Mouse (Mus musculus): Measurements from ENCODE around the gene Asic2.
"Not testable (repeated sequence)": the region's sequence is repeated elsewhere in the genome, so short reads cannot be mapped to it uniquely, and the experiment has no call there.

Asic2 gene

GRCm38 (mm10) chr11:81454111-81454510 is 514.1 kb downstream of the Asic2 start:
- no peak for DNase-seq (ENCODE audit: low spot score in 2 of 2)

DNA sequence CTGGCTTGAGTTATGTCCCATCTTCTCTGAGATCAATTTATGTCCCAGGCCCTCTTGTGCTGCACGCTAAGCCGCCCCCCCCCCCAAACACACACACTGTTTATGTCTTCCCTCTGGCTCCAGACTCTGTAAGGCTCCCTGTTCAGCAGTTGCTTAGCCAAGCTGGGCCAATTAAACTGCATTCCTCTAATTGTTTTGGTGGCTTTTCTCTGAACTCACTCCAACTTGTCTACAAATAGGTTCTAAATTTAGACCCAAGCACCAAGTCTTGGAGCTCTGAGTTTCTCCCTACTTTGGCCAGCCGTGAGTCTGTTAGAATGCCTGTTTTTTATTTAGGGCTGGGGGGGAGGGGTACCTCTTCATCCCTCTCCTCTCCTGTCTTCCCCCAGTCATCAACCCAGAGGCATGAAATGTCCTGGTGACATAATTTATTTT is 519.0 kb downstream of the Asic2 start:
- no peak for DNase-seq (ENCODE audit: low spot score in 2 of 2)

GRCm38 (mm10) chr11:81446347-81446746 is 521.9 kb downstream of the Asic2 start:
- no peak for DNase-seq (ENCODE audit: low spot score in 2 of 2)

- DNase-seq (ENCODE audit: low spot score in 2 of 2): no peak
Observed at GRCm38 (mm10) chr11:81426857-81427256, 541.4 kb downstream of the Asic2 start.

GRCm38 (mm10) chr11:81419112-81419511 is 549.1 kb downstream of the Asic2 start:
- no peak for DNase-seq (ENCODE audit: low spot score in 2 of 2)

- DNase-seq (ENCODE audit: low spot score in 2 of 2): no peak
Observed at GRCm38 (mm10) chr11:81418027-81418426, 550.2 kb downstream of the Asic2 start.

DNA sequence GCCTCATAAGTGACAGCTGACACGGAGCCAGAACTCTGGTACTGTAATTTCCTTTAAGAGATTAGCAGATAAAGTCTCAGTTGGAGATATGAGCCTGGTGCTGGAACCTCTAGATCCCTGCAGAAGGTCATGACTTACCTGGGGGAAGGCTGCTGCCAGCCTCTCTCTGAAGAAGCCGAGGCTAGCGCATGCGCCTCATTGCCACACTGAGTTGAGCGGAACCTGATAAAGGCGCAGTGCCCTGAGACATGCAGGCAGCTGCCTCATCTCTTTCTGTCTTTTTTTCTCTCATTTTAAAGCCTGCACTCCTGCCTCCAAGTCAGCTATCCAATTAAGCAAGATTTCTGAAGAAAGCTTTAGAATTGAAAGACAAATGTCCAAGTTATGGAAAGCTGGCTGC is 551.9 kb downstream of the Asic2 start:
- no peak for DNase-seq (ENCODE audit: low spot score in 2 of 2)

GRCm38 (mm10) chr11:81414596-81414995 is 553.7 kb downstream of the Asic2 start:
- no peak for DNase-seq (ENCODE audit: low spot score in 2 of 2)

- DNase-seq (ENCODE audit: low spot score in 2 of 2): no peak
Observed at GRCm38 (mm10) chr11:81411251-81411650, 557.0 kb downstream of the Asic2 start.

DNA sequence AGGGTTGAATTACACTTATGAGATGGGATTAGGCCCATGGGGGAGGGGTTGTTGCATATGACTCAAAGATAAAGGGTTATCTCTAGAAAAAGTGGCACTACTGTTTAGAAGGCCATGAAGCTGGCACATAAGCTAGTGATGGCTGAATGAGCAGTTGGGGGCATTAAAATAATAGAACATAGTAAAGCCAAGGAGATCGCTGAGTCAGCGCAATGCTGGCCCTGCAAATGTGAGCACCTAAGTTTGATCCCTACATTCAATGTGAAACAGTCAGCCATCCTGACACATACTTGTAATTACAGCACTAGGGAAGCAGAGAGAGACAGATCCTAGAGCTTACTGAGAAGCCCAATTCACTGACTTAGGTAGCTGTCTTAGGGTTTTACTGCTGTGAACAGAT is 562.3 kb downstream of the Asic2 start:
- no peak for DNase-seq (ENCODE audit: low spot score in 2 of 2)

DNA sequence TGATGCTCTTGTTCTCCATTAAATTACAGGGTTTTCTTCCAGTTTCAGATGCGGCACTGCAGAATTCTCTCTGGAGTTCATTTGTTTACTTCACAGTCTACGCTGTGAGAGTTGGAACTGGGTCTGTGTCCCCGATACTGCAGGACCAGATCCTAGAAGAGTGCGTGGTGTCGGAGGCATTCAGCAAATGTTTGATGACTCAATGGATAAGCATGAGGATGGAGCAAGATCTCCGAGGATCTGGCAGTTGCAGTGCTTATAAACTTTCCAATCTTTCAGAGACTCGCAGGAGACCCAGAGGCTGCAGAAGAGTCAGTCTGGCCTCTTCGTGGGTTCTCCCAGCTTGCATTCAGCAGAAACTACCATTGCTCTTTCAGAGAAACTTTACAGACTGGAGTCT is 566.0 kb downstream of the Asic2 start:
- DNase-seq (ENCODE audit: low spot score in 2 of 2): no peak

GRCm38 (mm10) chr11:81392855-81393254 is 575.4 kb downstream of the Asic2 start:
- DNase-seq (ENCODE audit: low spot score in 2 of 2): no peak

DNA sequence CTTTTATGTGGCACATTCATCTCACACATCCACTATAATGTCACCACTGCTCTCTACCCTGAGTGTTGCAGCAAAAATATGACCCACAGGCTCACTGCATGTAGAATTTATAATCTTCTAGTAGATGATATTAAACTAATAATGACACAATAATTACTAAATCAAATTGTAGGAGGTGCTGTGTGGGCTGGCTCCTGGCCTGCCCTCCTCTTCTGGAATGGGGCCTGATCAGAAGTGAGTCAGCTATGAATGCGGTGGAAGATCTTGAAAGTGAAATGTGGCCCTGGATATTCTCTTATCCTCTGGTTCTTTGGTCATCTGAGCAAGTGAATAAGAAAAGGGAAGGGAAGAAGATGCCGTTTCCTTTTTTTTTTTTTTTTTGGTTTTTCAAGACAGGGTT is 582.1 kb downstream of the Asic2 start:
- DNase-seq (ENCODE audit: low spot score in 2 of 2): no peak

- no peak for DNase-seq (ENCODE audit: low spot score in 2 of 2)
Observed at GRCm38 (mm10) chr11:81385547-81385946, 582.7 kb downstream of the Asic2 start.

GRCm38 (mm10) chr11:81374841-81375240 is 593.4 kb downstream of the Asic2 start:
- DNase-seq (ENCODE audit: low spot score in 2 of 2): peak in 1 of 2 experiments; percentile 4

GRCm38 (mm10) chr11:81374003-81374710 is 594.1 kb downstream of the Asic2 start:
- no peak for DNase-seq (ENCODE audit: low spot score in 2 of 2)

- DNase-seq (ENCODE audit: low spot score in 2 of 2): no peak
Observed at GRCm38 (mm10) chr11:81371545-81371944, 596.7 kb downstream of the Asic2 start.

DNA sequence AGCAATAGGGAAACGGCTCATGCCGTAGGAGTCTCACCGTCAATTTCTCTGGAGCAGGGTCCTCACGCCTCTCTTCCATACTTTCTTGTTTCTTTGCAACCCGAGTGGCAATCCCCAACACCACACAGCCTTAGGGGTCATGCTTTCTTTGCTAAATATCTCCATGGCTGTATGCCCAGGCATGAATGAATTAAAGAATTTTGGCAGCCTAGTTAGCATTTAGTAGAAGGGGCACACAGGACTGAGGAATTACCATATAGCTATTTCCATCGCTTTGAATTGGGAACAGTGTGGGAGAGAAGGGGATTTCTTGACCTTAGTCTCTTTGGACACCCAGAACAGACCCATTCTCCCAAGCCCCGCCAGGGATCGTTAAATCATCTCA is 597.8 kb downstream of the Asic2 start:
- DNase-seq (ENCODE audit: low spot score in 2 of 2): no peak

- no peak for DNase-seq (ENCODE audit: low spot score in 2 of 2)
Observed at GRCm38 (mm10) chr11:81369497-81370425, 598.5 kb downstream of the Asic2 start.

GRCm38 (mm10) chr11:81364442-81364841 is 603.8 kb downstream of the Asic2 start:
- no peak for DNase-seq (ENCODE audit: low spot score in 2 of 2)

DNA sequence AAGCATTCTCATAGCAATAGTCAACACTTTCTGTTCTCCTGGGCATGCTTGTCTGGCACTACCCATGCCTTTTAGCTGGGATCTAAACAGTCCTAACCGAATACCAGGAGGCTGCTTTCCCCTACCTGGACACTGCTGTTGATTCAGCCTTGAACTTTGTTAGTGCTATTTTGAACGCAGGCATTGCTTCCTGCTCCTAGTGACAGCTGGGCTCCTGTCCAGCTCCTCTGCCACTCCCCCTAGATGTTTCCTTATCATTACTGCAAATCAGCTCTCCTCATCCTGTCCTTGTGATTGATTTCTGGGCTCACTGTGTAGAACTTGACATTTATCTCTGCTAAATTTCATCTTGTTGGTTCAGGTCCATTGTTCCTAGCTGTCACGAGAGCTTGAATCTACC is 605.8 kb downstream of the Asic2 start:
- no peak for DNase-seq (ENCODE audit: low spot score in 2 of 2)

DNA sequence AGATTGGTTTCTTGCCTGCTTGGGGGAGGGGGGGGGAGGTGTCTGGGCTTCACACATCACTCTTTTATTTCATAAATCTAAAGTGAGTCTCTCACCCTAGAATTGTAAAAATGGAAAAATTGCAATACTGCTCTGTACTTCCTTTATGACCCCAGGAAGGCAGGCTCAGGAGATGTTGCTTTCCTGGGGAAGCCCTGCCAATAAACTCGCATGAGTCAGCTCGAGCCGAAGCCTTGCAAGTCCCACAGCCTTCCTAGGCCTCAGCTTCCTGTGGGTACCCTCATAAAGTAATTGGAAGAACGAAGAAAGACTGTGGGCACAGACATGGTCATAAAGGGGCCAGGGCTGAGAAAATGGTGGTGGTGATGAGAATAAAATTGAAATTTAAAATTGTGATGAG is 607.2 kb downstream of the Asic2 start:
- no peak for DNase-seq (ENCODE audit: low spot score in 2 of 2)

DNA sequence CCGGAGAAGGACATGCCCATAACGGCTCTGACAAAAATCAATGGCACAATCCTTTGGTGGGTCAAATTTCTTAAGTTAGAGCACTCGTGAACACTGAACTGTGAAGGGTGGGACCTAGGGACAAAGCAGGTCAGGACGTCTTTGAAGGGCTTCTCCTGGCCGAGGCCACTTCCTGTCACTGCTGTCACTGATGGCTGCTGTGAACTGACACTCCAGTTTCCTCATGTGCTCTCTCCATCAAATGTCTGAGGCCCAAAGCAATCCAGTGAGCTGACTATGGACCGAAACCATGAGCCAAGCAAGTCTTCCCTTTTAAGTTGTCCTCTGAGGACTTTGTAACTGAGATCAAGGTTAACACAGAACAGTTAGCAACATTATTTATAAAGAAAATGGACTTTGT is 617.8 kb downstream of the Asic2 start:
- DNase-seq (ENCODE audit: low spot score in 2 of 2): not testable (repeated sequence)

All from natural killer cell, adult 2 months (primary cell).